Mouse (Mus musculus): ENCODE measurements at regions not wholly inside any gene's neighbourhood (a gene's known extent, or its start where the extent isn't known, plus 50 kb on each side); places are given as distances from the start of the nearest gene placed in this dataset.

GRCm38 (mm10) chr4:17629367-17629766 lies 1975.9 kb upstream of the Gm12353 start:
- no peak for DNase-seq

- DNase-seq, result peak; percentile 2 to 17
These were observed 1969.4 kb upstream of the Gm12353 start for GRCm38 (mm10) chr4:17635549-17636530.

- DNase-seq, result no peak
These were observed 1958.5 kb upstream of the Gm12353 start for GRCm38 (mm10) chr4:17646712-17647111.

GRCm38 (mm10) chr4:17649350-17649749 lies 1955.9 kb upstream of the Gm12353 start:
- DNase-seq, result no peak

GRCm38 (mm10) chr4:17653551-17653950 lies 1951.7 kb upstream of the Gm12353 start:
- no peak for DNase-seq

GRCm38 (mm10) chr4:17667267-17667850 lies 1937.9 kb upstream of the Gm12353 start:
- DNase-seq, result no peak

All from cerebellum, postnatal 14 days (tissue).